Mouse (Mus musculus) ES-Bruce4 (cell line): Measurements from ENCODE around the gene 4930578G10Rik.
"Not testable (repeated sequence)": the region's sequence is repeated elsewhere in the genome, so short reads cannot be mapped to it uniquely, and the experiment has no call there.

Experiments
- CTCF ChIP-seq: IDR thresholded peaks from one replicate; pipeline ENCODE4 v1.8.1; 2011; ENCODE audit warnings: low read depth, low read length
- EP300 ChIP-seq: IDR thresholded peaks from 2 replicates; pipeline ENCODE4 v1.6.1; 2011; ENCODE audit warnings: low read depth, low read length; ENCODE audit not compliant: insufficient read depth
- POLR2A ChIP-seq: IDR thresholded peaks from one replicate; pipeline ENCODE4 v1.8.1; 2011; ENCODE audit warnings: low read length; ENCODE audit not compliant: insufficient read depth

GRCm38 (mm10) chr4:42756477-42756876 lies 21.1 kb downstream of the 4930578G10Rik start, which contains the start of gene Ccl19:
- not testable (repeated sequence) for TF ChIP-seq CTCF, EP300, POLR2A
